Mouse (Mus musculus): Measurements from ENCODE around the gene Trim9. TPM values are rescaled to one million over a fixed set of nuclear protein-coding genes. Genes with fewer than 3 reads are reported as not detected.

Gene Trim9
- polyA plus RNA-seq (2014; fragmentation: Illumina TruSeq; extraction: RNeasy Lipid Tissue Mini Kit (QIAGEN cat#74804); ENCODE audit: low read depth, low replicate concordance): not detected

GRCm38 (mm10) chr12:70347202-70347841 lies at the start of gene Trim9:
TSS of gene Trim9 (minus strand) at chr12:70347614.

GRCm38 (mm10) chr12:70231294-70231693 lies 116.1 kb downstream of the Trim9 start, which contains the start of gene Pygl:
TSS of gene Pygl (minus strand) at chr12:70231488.

Other genes starting within 250 kb of the Trim9 start
- gene Nin, start 233.9 kb downstream of the Trim9 start, polyA plus RNA-seq (2014; fragmentation: Illumina TruSeq; extraction: RNeasy Lipid Tissue Mini Kit (QIAGEN cat#74804); ENCODE audit: low read depth, low replicate concordance): 6.8 TPM
- not detected for gene Abhd12b, start 193.5 kb downstream of the Trim9 start, polyA plus RNA-seq (2014; fragmentation: Illumina TruSeq; extraction: RNeasy Lipid Tissue Mini Kit (QIAGEN cat#74804); ENCODE audit: low read depth, low replicate concordance)
- 4.4 TPM for gene Pygl, start 116.1 kb downstream of the Trim9 start, polyA plus RNA-seq (2014; fragmentation: Illumina TruSeq; extraction: RNeasy Lipid Tissue Mini Kit (QIAGEN cat#74804); ENCODE audit: low read depth, low replicate concordance)
- 66.4 TPM for gene Tmx1, start 105.5 kb upstream of the Trim9 start, polyA plus RNA-seq (2014; fragmentation: Illumina TruSeq; extraction: RNeasy Lipid Tissue Mini Kit (QIAGEN cat#74804); ENCODE audit: low read depth, low replicate concordance)

Measured in heart, adult 10 weeks (tissue).